ENCODE assay signal across 8 mouse cellular contexts in genomic region chr11:58801558-58802228, GRCm38 (mm10). TPM values are rescaled to one million over a fixed set of nuclear protein-coding genes. Genes with fewer than 3 reads are reported as not detected.
A peak's percentile ranks its signal among the peaks of the same experiment; 100 is the strongest.
DNase-seq lines count a peak whose midpoint lies in the region; ATAC-seq lines count a peak whose summit lies in the region.

TSS of gene Fam183b (minus strand) at chr11:58801960.

- peaks cover 0 to 8% of the 10 kb centered on the region in 2 experiments; a peak in 3 of 4 replicates for H3K4me1 ChIP-seq in heart, embryonic 14.5 days (ENCODE audit: control insufficient read depth in 2 of 2, insufficient read depth in 2 of 2, low read length in 2 of 2)
- H3K4me1 ChIP-seq in stomach, embryonic 15.5 days, result 0 out of 2 replicates have a peak, but pooled peaks cover 8% of the 10 kb centered on the region

- 35% methylated on average over 14 of the region's 14 CpGs for WGBS in heart, embryonic 14.5 days
- 18% methylated on average over 14 of the region's 14 CpGs for WGBS in stomach, embryonic 15.5 days

- H3K9me3 ChIP-seq in heart, embryonic 14.5 days (ENCODE audit: control insufficient read depth, low read length), result no peaks in the 10 kb centered on the region
- H3K9me3 ChIP-seq in stomach, embryonic 15.5 days, result no peaks in the 10 kb centered on the region

- no peak within 1 kb of the TSS for H3K27ac ChIP-seq in heart, embryonic 14.5 days (replicated peaks in 1 of 2; ENCODE audit: control insufficient read depth in 1 of 2, insufficient read depth in 1 of 2, low read depth in 2 of 2, low read length in 2 of 2)
- no peak within 1 kb of the TSS for H3K27ac ChIP-seq in stomach, embryonic 15.5 days

- no peaks in the 10 kb centered on the region for H3K27me3 ChIP-seq in heart, embryonic 14.5 days (ENCODE audit: control insufficient read depth, insufficient read depth, low read length)
- no peaks in the 10 kb centered on the region for H3K27me3 ChIP-seq in stomach, embryonic 15.5 days (replicated peaks)

- H3K9ac ChIP-seq in heart, embryonic 14.5 days (ENCODE audit: low read length), result no peak within 1 kb of the TSS
- no peak within 1 kb of the TSS for H3K9ac ChIP-seq in stomach, embryonic 15.5 days

- H3K36me3 ChIP-seq in heart, embryonic 14.5 days (ENCODE audit: control insufficient read depth, insufficient read depth, low read length), result no peaks in the 10 kb centered on the region
- no peaks in the 10 kb centered on the region for H3K36me3 ChIP-seq in stomach, embryonic 15.5 days

- no peak within 1 kb of the TSS for H3K4me3 ChIP-seq in heart, embryonic 14.5 days (ENCODE audit: control insufficient read depth in 1 of 2, insufficient read depth in 1 of 2, low read depth in 1 of 2, low read length in 2 of 2)
- no peak within 1 kb of the TSS for H3K4me3 ChIP-seq in stomach, embryonic 15.5 days (replicated peaks)

- H3K4me2 ChIP-seq in heart, embryonic 14.5 days (ENCODE audit: low read length), result peak within 1 kb of the TSS; percentile 35
- H3K4me2 ChIP-seq in stomach, embryonic 15.5 days, result peak within 1 kb of the TSS; percentile 35

- no peak for ATAC-seq in cerebellum, adult (ENCODE audit: insufficient number of reproducible peaks, low FRiP score, low TSS enrichment)
- no peak for ATAC-seq in heart, embryonic 14.5 days (ENCODE audit: insufficient number of reproducible peaks, insufficient read depth, low FRiP score, low read depth)
- ATAC-seq in stomach, embryonic 15.5 days (ENCODE audit: insufficient read depth, low FRiP score, low read depth), result peak; percentile 56; the same call in 1 of the 2 replicates

- peak; percentile 4 for DNase-seq in cerebellum, adult 11 months
- peak; percentile 15 for DNase-seq in thymus, postnatal 0 days (ENCODE audit: low spot score)
- no peak for DNase-seq in thymus, postnatal 25 days
- DNase-seq in layer of hippocampus, postnatal 25 days (ENCODE audit: extremely low spot score in 1 of 2, low spot score in 1 of 2), result peak; percentile 19 to 31
- DNase-seq in testis, postnatal 14 days (ENCODE audit: low spot score), result no peak

RNA-seq across cellular contexts. Expression of gene Fam183b, which starts in this region (rescaled TPM):
- polyA plus RNA-seq in thymus, postnatal 0 days (2015; fragmentation: Nextera tagmentation; extraction: Ambion mirVana), result 1.5 and 2.2 TPM in 2 replicates
- 0.39 and 0.53 TPM in 2 replicates for polyA plus RNA-seq in heart, embryonic 14.5 days (2014; fragmentation: Nextera tagmentation; extraction: Ambion mirVana)
- 1 to 10 TPM; 5.9 to 7.2 TPM for total RNA-seq in layer of hippocampus, postnatal 25 days (2021)
- polyA plus RNA-seq in stomach, embryonic 15.5 days (2015; fragmentation: Nextera tagmentation; extraction: Ambion mirVana), result 9.6 and 14.0 TPM in 2 replicates

Comparison
In these comparisons a context has a peak if more than half of its experiments do, and no peak if none do; other contexts are left out.
1. DNase-seq: peak in cerebellum, adult 11 months (single experiment), thymus, postnatal 0 days (single experiment) and layer of hippocampus, postnatal 25 days (2 of 2); none in thymus, postnatal 25 days (single experiment) and testis, postnatal 14 days (single experiment).